Mouse (Mus musculus) mouse embryonic stem cell (cell line): ENCODE results near the gene Cirbp.

Source experiments
- in situ Hi-C, 2 experiments: fragments of 300-500 bp; cut with MboI; formaldehyde crosslinking; loops; 1 replicate in 1 of 2; 3 replicates in 1 of 2; pipeline ENCODE4 v1.14.3; 2019 to 2020; ENCODE audit warnings: low sequenced_read_pairs in 2 of 2, low pct_unique_long_range_greater_than_20kb in 1 of 2, mixed read lengths in 1 of 2; ENCODE audit not compliant: unreplicated experiment in 1 of 2

Gene Cirbp

DNA sequence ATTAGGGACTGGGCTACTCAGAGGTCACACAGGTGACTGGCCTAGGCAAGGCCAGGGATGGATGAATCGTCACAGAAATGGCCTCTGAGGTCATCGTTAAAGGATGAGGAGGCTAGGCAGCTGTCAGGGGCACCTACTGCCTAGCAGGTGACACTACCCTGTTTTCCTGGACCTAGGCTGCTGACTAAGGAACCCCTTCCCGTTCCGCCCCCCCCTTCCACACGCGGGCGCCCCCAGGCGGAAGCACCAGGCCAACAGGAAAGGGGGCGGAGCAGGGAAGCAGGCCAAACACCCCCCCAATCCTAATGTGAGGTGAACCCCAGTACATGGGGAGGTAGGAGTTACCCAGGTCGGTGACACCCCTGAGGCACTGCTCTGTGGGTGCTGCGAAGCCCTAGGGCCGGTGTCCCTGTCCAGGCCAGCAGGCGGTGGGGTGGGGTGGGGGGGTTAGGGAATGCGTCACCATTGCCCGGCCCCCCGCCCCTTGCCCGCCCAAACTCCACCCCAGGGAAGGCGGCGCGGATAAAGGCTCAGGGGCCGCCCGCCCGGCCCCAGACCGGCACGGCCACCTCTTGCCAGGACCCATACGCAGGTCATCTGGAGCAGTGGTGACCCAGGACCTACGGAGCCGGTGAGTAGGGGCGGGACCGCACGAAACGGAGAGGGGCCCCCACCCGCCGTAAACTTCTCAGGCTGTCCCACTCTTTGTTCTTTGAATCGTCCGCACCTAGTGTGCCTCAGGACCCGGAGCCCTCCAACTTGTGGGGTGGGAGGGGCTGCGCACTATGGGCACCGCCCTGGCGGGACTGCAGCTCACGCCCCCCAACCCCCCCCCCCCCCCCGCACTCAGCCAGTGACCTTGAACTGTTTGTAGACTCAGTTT, 17.8 kb upstream of the Cirbp start, which contains the start of gene Midn:
Midn (plus strand) TSS at position 554 of the 883 bp plus-strand sequence.
- in situ Hi-C loops = no loop called here

DNA sequence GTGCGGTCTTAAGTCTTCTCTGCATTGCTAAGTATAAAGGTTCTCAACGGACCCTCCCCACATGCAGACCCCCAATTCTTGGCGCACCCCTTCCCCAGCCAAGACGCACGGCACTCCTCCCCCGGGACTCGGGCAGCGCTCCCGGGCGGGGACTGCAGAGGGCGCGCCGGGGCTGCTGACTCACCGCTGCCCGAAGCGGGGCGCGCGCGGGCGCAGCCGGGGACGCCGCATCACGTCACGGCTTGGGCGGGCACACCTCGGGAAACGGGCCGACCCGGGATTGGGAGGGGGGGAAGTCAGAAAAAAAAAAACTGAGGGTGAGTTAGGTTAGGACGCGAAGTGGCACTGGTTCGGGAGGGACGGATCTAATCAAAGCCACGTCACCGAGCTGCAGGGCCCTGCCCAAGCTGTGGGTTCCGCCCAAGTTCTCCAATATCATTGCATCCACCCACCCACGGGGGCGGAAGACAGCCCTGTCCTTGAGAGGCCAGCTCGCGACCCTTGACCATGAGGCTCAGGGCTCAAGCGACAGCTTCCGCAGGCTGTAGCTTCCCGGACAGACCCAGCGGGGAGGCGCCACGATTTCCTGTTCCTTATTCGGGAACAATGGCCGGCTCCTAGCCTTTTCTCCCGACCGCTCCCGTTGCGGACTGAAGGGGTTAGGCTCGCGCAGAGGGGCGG, 17.0 kb upstream of the Cirbp start:
- in situ Hi-C loops = no loop called here

DNA sequence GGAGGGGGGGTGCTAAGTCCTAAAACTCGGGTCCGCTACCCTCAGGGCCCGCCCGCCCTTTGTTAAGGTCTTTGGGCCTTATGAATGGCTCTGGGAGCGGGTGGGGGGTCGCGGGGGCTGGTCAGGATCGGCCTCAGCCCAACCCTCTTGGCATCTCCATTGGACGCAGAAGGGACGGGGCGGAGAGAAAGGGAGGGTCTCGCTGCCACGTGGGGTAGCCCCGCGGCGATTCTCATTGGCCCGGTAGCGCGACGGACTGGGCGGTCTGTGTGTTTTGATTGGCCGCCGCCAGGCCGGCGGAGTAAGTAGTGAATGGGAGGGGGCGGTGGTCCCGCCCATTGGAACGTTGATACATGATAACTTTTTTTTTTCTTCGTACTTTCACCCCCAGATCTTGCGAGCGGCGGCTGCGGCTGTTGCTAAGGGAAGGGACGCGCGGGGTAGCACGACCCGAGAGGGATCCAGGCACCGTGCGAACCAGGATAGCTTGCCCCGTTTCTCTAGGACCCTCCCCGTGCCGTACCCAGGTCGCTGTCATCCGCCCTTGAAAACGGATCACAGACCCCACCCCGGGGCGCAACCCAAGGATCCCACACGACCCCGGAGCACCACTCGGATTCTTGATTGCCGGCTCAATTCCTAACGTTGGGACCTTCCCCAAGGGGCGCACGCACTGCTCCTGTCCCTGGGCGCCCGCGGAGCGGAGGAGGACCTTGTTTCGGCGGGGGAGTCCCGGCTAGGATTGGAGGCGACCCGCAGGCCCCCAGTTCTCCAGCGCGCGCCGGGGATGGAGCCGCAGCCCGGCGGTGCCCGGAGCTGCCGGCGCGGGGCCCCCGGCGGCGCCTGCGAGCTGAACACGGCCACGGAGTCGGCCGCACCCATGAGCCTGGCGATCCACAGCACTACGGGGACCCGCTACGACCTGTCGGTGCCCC, 16.2 kb upstream of the Cirbp start:
- in situ Hi-C loops = no loop called here

DNA sequence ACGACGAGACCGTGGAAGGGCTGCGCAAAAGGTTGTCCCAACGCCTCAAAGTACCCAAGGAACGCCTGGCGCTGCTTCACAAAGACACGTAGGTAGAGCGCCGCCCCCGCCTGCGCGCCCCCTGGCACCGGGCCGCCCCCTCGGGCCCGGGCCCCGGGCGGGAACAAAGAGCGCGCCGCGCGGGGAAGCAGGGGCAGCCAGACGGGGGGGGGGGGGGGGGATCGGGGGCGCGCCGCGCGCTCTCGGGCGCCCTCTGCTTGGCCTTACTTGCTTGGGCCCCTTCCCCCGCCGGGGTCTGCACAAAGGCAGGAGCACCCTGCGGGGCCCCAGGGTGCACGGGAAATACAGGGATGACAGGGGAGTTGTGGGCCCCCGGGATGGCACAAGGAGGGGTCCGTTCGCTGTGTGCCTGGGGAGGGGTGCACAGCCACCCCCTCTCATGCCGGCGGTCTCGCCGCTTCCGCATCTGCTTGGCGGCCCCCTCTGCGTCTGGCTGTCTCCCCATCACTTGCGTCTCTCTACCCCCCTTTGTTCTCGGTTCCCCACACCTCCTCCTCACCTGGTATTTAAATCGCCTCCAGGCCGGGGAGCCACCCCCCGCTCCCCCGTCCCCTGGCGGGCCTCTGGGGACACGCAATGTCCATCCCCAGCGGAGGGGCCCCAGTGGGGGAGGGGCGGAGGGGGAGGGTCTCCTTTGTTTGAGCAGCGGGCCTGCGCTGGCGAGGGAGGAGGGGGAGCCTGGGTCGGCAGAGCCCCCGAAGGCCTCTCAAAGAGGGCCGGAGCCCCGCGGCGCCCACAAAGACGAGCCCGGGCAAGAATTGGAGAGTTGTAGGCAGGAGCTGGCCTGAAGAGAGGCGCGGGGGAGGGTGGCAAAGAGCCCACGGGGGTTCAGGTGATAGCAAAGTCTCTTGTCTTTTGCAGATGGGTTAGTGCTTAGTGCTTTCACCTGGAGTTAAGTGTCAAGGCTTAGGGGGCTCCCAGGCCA, 15.3 kb upstream of the Cirbp start:
- in situ Hi-C loops = no loop called here

DNA sequence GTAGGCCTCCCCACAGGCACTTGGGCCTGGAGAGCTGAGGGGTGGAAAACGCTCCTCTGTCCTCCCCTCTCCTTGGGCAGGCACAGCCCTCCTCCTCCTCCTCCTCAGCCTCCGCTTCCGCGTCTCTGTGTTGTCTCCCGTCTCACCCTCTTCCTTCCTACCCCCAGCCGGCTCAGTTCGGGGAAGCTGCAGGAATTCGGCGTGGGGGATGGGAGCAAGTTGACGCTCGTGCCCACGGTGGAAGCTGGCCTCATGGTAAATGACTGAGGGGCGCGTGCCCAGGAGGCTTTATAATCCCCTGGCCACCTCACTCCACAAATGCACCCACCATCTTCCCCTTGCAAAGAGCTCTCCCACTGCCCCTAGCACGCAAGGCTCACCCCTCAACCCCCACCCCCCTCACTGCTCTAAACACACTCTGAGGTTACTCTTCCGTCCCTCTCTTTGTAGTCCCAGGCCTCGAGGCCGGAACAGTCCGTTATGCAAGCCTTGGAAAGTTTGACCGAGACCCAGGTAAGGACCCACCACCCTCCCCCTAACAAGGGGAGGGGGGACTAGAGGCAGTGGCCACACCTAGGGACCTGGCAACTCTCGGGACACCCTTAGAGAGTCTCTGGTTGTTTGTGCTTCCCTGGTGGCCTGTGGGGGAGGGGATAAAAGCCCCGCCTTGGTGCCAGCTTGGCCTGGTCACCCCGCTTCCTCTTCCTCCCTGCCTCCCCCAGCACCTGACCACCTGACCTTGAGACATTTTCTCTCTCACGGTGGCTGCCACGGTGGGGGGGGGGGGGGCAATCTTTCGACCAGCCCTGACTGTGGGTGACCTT, 14.4 kb upstream of the Cirbp start:
- in situ Hi-C loops = no loop called here

DNA sequence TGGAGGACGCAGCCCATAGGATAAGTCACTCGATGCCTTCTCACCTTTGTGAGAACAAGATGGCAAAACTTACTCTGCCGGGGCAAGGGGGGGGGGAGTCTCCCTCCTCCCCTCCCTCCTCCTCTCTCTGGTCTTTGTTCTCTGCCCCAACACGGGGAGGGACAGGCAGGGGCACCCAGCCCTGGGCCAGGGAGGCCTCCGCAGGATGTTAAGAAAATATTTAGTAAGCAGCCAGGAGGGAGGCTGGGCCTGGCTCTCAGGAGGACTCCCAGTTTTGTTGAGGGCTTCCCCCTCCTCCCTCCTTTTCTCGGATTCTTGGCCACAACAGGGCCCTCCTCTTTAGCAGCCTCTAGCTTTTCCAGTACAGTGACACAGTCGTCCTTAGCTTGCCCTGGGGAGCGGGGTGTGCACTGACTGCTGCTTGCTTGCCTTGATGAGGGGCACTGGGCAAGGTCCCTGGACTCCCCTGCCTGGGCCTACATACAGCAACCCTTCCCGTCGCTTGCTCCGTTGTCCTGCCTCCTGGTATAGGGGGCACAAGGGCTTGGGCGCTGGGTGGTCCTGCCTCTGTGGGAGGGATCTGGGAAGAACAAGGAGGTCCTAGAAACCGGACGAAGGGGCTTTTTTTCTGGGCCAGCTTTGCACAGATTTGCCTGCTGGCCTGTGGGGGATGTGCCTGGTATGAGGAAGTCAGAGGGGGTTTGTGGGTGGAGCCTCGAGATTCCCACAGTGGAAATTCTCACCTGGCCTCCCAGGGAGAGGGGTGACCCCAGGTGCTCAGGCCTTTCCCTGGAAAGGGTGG, 13.5 kb upstream of the Cirbp start:
- in situ Hi-C loops = no loop called here

DNA sequence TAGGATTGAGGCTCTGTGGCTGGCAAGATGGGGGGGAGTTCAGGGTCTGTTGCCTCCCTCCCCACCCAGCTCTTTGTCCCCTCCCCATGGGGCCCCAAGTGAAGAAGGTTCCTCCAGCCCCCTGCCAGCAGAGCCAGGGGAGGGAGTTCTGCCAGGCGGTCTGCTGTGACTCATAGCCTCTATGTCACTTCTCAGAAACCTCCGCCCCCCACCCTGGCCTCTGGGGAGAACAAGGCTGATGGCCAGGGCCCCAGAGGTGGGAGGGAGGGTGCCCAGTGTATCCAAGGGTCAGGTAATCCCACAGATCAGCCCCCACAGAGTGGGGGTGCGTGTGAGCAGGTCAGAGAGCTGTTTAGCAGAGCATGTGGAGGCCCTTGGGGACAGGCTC, 12.9 kb upstream of the Cirbp start:
- in situ Hi-C loops = no loop called here

DNA sequence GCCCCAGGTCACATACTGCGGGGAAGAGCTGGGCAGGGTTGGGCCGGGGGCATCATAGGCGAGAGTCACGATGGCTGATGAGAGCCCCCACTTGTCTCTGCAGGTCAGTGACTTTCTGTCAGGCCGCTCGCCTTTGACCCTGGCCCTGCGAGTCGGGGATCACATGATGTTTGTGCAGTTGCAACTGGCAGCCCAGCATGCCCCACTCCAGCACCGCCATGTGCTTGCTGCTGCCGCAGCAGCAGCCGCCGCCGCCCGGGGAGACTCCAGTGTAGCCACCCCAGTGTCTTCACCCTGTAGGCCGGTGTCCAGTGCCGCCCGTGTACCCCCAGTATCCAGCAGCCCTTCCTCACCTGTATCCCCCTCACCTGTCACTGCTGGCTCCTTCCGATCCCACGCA, 12.1 kb upstream of the Cirbp start:
- in situ Hi-C loops = no loop called here

DNA sequence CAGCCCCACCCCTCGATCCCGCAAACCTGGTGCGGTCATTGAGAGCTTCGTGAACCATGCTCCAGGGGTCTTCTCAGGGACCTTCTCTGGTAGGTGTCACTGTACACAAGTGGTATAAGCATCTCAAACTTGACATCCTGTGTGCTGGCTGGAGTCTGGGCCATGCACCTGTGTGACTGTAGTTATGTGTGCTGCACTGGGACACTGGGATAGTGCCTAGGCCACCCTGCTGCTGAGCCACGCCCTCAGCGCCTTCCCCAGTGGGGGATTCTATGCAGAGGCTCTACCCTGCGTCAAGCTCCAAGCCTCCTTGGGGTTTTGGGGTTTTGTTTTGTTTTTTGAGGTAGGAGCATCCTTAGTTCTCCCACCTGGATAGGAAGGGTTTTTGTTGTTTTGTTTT, 11.4 kb upstream of the Cirbp start:
- in situ Hi-C loops = no loop called here

DNA sequence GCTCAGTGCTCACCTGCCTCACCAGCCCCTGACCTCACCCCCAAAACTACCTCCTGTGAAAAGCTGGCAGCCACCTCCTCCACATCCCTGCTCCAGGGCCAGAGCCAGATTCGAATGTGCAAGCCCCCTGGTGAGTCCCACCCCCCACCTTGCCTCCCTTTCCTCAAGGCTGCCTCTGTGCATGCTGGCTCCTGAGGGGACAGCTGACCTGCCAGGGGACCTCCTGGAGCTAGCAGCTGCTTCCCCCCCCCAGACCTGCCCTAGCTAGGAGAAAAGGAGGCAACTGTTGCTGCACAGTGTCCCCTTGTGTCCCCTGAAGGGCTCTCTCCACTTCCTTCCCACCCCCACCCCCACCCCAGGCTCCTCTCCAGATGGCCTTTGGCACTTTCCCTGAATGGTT, 10.5 kb upstream of the Cirbp start:
- in situ Hi-C loops = no loop called here

DNA sequence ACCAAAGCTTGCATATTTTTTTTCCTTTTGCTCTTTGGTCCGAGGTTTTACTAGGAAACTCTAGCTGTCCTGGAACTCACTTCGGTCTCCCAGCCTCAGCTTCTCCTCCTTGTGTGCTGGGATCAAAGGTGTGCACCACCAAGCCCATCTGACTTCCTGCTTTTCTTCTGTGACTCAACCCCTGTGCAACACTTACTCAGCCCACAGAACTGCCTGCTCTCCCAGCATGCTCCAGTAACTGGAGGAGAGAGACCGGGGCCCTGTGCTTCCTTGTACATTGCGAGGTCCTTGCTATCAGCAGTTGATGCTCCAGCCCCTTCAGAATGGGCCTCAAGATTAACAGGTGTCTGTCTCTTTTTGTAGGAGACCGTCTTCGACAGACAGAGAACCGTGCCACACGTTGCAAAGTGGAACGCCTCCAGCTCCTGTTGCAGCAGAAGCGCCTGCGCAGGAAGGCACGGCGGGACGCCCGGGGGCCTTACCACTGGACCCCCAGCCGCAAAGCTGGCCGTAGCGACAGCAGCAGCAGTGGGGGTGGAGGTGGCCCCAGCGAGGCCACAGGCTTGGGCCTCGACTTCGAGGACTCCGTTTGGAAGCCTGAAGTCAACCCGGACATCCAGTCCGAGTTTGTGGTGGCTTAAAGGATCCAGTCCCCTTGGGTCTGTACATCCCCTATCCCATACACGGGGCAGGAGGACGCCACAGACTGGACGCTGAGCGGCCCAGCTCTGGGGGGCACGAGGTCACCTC, 9.6 kb upstream of the Cirbp start:
- in situ Hi-C loops = no loop called here

DNA sequence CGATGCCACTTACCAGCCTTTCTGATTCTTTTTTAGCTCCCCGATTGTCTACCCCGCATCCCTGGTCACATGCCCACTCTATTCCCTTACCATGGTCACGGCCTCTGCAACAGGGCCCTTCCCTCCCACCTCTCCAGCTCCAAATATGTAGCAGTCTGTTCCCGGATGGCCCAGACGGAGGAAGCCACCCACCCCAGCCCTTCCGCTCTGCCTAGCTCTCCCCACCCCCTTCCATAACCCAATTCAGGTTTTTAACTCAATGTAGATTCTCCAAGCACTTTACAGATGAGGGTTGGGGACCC, 9.1 kb upstream of the Cirbp start:
- in situ Hi-C loops = no loop called here

DNA sequence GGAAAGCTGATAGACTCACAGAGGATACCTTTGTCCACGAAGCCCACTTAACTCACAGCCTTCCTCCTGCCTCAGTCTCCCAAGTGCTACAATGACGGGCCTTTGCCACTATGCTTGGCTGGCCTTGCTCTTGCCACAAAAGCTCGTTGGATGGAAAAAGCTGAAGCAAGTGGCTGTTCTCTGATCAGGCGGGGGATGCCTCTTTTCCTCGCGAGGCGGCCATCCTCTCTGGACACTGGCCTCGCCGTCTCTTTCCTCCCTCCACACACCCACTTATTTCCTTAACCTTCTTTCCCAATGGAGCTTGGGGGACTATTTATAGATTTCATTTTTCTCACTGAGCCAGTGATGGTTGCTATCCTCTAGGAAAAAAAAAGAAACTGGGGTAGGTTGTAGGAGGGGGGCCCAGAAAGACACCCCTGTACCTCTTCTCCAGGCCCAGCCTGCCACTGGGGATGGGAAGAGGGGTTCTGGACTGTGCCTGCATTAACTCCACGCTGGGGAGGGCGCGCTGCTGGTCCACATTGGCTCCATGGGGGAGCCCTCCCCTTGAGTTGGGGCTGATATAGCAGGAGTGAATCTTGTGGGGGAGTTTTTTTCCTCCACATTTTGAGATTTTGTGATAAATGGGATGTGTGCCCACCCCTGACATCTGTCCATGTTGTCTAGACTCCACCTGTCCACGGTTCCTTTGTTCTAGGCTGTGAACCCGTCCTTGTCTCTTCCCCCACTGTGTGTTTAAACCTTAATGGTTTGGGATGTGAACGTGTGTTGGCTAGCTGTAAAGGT, 8.4 kb upstream of the Cirbp start:
- in situ Hi-C loops = no loop called here

DNA sequence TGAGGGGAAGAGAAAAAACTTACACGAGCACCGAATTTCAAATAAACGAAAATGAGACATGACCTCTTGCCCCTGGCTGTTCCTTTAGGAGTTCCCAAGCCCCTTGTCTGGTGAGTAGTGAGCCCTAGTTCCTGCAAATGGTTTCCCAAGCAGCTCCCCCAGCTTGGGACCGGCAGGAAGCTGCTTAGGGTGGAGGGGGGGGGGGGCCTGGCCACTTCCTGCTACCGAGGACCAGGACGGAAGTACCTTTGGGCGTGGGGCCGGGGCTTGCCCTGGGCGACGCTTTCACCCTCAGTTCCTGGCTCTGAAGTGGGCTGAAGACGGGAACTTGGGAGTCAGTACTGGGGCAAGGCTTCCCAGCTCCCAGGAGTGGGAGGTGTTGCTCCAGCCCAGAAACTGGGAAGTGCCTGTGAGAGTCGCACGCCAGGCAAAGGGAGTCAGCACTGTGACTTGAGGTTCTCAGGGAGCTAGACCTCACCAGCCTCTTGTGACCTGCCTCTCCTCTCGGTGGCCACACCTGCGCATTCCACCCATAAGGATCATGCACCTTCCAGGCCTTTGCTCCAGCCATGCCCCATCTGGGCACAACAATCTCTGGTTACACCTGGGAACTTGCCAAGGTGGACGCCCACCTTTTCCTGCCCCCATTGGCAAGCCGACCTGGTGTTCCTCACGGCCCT, 7.3 kb upstream of the Cirbp start:
- in situ Hi-C loops = no loop called here
